Mouse (Mus musculus) olfactory bulb, adult 2 months (tissue): ENCODE data around the gene Oaf.

Source experiments
- CTCF ChIP-seq: fragments of 200-500 bp; IDR thresholded peaks from 2 replicates; pipeline ENCODE4 v1.5.1; 2012; ENCODE audit warnings: low read depth, mild to moderate bottlenecking, low read length, moderate library complexity; ENCODE audit not compliant: insufficient read depth
- POLR2A ChIP-seq: fragments of 200-500 bp; IDR thresholded peaks from 2 replicates; pipeline ENCODE4 v1.6.1; 2012; ENCODE audit warnings: mild to moderate bottlenecking, low read depth, low read length, moderate library complexity; ENCODE audit not compliant: insufficient read depth

DNA sequence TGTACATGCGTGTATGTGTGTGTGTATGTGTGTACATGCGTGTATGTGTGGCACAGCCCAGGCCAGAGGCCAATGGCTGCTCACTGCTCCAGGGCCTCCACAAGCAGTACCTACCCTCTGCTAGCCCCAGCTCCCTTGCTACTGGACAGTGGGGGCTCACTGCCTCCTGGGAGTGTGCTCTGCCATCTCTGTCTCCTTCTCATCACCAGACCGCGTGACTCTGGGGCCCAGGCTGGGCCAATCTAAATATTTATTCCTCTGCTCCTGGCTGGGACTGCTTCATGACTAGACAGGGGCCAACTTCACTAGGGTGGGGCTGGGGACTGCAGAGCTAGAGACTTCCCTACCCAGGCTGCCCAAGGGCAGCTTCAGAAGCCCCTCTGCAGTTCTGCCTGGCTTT, 7.9 kb downstream of the Oaf start:
- TF ChIP-seq CTCF = no peak
- no peak for TF ChIP-seq POLR2A
